Mouse (Mus musculus): ENCODE measurements around the gene Herc3.
"Not testable (repeated sequence)": the region's sequence is repeated elsewhere in the genome, so short reads cannot be mapped to it uniquely, and the experiment has no call there.

Herc3 gene

DNA sequence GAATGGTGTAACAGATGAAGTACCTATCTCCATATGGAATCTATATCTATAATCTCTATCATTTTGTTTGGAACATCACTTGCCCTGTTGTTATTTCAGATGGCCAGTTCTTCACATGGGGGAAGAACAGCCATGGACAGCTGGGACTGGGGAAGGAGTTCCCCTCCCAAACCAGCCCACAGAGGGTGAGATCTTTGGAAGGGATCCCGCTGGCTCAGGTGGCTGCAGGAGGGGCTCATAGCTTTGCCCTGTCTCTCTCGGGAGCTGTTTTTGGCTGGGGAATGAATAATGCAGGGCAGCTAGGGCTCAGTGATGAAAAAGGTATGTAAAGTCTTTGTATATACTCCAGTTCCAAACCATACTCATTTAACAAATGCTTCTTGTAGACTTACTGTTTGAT lies 25.2 kb downstream of the Herc3 start:
- DNase-seq (ENCODE audit: low read depth in 2 of 2, low spot score in 2 of 2), result no peak

DNA sequence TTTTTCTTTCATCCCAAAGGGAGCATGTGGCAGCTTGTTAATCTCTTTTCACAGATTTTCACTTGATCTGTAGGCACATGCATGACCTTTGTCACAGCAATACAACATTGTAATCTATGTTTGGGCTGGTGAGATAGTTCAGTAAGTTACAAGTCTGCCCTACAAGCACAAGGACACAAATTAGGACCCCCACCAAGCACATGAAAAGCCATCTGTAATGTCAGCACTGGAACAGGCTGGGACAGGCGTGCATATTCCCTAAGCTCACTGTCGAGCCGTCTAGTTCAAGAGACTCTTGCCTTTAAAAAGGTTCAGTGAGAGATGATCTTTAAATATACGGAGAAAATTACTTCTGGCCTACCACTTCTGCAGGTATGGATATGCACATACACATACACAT lies 28.3 kb downstream of the Herc3 start:
- no peak for DNase-seq (ENCODE audit: low read depth in 2 of 2, low spot score in 2 of 2)

DNA sequence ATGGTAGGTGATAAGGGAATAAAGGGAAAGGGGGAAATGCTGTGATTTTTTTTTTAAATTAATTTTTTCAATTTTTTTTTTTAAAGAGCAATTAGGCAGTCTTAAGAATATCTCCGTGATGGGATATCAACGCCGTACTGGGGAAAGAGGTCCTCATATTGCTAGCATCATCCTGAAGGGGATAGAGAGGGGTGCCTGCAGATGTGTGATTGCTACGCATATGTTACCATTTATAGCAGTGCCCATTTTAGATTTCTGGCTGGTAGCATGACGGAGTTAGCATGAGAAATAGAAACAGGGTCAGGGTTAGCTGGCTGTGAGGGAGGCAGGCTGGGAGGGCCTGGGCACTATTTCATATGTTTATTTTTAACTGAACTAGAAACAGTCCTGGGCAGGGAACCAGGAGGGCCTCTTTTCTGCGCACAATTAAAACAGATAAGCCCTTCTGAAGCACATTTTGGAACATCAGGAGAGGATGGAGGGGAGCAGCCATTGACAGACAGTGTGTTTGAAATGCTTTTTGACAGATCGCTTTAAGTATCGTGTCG lies 31.3 kb downstream of the Herc3 start:
- DNase-seq (ENCODE audit: low read depth in 2 of 2, low spot score in 2 of 2), result no peak

GRCm38 (mm10) chr6:58863631-58864235 lies 32.5 kb downstream of the Herc3 start:
- no peak for DNase-seq (ENCODE audit: low read depth in 2 of 2, low spot score in 2 of 2)

DNA sequence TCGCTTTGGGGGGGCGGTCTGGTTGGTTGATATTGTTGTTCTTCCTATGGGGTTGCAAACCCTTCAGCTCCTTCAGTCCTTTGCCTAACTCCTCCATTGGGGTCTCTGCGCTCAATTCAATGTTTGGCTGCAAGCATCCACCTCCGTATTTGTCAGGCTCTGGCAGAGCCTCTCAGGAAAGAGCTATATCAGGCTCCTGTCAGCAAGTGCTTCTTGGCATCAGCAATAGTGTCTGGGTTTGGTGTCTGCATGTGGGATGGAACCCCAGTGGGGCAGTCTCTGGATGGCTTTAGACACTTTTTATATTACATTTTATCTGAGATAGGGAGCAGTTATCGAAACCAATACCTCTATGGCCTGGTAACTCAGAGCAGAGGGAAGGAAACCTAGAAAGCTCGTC lies 36.6 kb downstream of the Herc3 start:
- DNase-seq (ENCODE audit: low read depth in 2 of 2, low spot score in 2 of 2), result not testable (repeated sequence)

DNA sequence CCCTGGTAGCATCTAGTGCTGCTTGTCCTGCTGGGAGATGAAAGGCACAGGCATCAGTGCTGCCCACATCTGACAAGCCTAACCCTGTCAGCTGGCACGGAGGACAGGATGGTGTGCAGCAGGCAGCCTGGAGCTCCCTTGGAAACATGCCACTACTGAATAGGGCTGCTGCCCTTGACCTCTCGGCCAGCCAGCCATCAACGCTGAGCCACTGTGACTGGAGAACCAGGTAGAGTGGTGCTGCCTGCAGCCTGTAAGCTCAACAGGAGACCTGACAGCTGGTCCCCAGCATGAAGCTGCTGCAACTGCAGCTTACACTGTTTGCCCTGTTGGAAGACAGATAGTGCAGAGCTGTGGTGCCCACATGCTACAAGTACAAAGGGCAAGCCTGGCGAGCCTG lies 48.3 kb downstream of the Herc3 start:
- no peak for DNase-seq (ENCODE audit: low read depth in 2 of 2, low spot score in 2 of 2)

DNA sequence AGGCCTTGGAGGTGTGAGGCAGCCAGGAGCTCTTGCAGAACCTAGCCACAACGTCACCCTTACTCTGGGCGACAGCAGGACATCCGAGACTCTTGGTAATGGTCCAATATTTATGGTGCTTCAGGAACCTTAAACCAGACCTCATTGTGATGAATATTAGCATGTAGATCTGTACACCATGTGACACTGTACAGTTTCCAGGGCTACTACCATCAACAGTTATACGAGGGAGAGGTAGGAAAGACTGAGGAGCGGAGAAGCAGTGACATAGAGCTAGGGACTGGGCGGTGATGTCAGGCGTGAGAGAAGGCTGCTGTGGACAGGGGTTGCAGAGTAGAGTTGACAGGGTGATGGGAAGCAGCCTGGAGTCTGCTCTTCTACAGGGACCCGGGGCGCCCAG lies 48.7 kb downstream of the Herc3 start:
- no peak for DNase-seq (ENCODE audit: low read depth in 2 of 2, low spot score in 2 of 2)

GRCm38 (mm10) chr6:58880861-58881260 lies 49.6 kb downstream of the Herc3 start:
- no peak for DNase-seq (ENCODE audit: low read depth in 2 of 2, low spot score in 2 of 2)

- DNase-seq (ENCODE audit: low read depth in 2 of 2, low spot score in 2 of 2), result no peak
Observed at GRCm38 (mm10) chr6:58881363-58881762, 50.1 kb downstream of the Herc3 start.

DNA sequence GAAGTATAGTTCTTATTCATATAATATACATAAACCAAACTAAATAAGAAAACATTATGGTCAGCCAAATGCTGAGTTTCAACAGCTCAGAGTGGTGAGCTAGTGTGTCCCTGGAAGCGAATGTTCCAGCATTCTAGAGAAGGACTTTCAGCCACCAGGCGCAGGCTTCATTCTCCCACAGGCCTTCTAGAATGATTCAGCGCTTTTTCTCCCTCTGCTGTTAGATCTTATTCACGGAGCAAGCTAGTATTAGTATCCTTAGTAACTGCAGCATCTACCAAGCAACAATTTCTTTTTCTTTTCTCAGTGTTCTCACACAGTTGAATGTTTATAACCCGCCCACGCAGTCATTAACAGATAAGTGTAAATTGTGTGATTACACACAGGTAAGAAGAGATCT lies 51.0 kb downstream of the Herc3 start:
- DNase-seq (ENCODE audit: low read depth in 2 of 2, low spot score in 2 of 2), result no peak

GRCm38 (mm10) chr6:58889917-58890316 lies 58.7 kb downstream of the Herc3 start:
- no peak for DNase-seq (ENCODE audit: low read depth in 2 of 2, low spot score in 2 of 2)

DNA sequence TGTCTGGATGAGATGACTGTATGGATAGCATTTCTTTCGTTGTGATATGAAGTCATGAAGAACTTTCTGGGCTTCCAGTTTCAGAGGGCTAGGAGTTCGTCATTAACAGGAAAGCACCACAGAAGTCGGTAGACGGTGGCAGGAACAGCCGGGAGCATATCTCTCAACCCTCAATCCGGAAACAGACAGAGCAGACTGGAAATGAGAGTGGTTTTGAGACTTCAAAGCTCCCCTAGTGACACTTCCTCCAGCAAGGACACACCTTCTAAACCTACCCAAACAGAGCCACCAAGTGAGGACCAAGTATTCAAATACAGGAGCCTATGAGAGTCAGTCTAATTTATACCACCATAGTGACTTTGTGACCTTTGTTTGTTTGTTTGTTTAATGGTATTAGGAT lies 62.0 kb downstream of the Herc3 start:
- peak in 1 of 2 experiments; percentile 13 for DNase-seq (ENCODE audit: low read depth in 2 of 2, low spot score in 2 of 2)

- no peak for DNase-seq (ENCODE audit: low read depth in 2 of 2, low spot score in 2 of 2)
Observed at GRCm38 (mm10) chr6:58894994-58895393, 63.7 kb downstream of the Herc3 start.

DNA sequence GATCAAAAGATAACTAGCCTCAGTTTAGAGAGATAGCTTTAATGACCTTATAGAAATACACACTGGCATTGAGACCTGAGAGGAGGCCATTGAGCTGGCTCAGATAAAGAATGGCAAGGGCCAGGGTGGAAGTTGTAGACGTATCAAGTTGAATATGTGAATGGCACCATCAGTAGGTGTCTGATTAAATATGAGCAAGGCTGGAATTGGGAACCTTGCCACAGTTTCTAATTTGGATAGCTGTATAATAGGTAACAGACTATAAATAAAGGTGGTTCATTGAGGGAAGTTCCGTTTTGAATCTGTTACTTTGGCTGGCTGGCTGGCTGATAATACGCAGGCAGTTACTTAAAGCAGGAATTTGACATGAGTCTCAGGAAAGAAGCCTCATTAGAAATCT lies 65.4 kb downstream of the Herc3 start:
- no peak for DNase-seq (ENCODE audit: low read depth in 2 of 2, low spot score in 2 of 2)

- DNase-seq (ENCODE audit: low read depth in 2 of 2, low spot score in 2 of 2), result no peak
Observed at GRCm38 (mm10) chr6:58899076-58899475, 67.8 kb downstream of the Herc3 start.

- no peak for DNase-seq (ENCODE audit: low read depth in 2 of 2, low spot score in 2 of 2)
Observed at GRCm38 (mm10) chr6:58900536-58900935, 69.3 kb downstream of the Herc3 start.

DNA sequence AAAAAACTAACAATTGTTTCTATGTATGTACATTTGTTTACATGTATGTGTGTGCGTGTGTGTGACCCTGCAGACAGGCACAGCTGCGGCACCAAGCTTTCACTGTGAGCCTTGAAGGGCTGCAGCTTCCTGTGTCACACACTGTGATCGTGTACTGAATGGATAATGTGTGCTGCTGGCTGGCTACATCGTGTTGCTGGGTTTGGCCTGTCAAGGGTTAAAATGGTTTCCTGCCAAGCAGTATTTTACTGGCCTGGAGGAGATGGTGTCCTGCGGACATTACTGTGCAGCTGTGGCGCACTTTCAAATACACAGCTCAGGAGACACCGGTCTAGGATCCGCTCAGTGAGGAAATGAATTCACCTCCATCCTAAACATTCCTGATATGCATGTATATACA lies 71.9 kb downstream of the Herc3 start:
- no peak for DNase-seq (ENCODE audit: low read depth in 2 of 2, low spot score in 2 of 2)

DNA sequence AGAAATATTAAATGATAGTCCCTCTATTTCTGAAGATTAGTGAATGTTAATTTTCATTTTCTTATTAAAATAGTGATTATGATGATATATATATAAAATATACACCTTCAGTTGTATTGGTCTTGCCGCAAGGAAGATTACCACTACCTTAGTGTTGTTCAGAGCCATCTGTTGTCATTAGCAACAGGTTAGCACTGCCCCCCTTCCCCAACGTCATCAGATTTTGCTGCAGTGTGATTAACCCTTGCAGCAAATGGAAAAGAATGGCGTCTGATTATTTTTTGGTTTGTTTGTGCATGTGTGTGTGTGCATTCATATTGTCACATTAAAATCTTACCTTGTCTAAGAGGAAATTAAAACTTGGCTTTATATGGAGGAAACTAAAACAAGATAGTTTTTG lies 73.3 kb downstream of the Herc3 start:
- no peak for DNase-seq (ENCODE audit: low read depth in 2 of 2, low spot score in 2 of 2)

GRCm38 (mm10) chr6:58906852-58907261 lies 75.6 kb downstream of the Herc3 start, which contains the start of gene Nap1l5:
Nap1l5 (minus strand) TSS chr6:58907076.
- no peak for DNase-seq (ENCODE audit: low read depth in 2 of 2, low spot score in 2 of 2)

DNA sequence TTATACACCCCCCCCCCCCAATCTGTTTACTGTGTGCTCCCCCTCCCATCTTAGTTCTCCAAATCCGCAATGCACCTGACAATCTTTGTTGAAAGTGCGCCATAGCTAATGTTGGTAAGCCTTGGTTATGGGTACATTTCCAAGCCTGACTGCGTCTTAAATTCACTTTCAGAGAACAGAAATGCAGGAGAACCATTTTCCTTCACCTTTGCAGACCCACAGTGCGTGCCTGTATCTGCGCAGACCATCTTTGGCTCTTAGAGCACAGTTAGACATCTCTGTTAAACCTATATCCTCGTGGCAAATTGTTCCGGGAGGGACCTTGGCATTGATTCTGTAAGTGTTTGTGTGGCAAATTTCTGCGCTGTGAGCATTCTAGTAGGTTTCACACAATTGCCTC lies 76.1 kb downstream of the Herc3 start:
- DNase-seq (ENCODE audit: low read depth in 2 of 2, low spot score in 2 of 2), result no peak

GRCm38 (mm10) chr6:58907791-58908190 lies 76.5 kb downstream of the Herc3 start:
- DNase-seq (ENCODE audit: low read depth in 2 of 2, low spot score in 2 of 2), result no peak

DNA sequence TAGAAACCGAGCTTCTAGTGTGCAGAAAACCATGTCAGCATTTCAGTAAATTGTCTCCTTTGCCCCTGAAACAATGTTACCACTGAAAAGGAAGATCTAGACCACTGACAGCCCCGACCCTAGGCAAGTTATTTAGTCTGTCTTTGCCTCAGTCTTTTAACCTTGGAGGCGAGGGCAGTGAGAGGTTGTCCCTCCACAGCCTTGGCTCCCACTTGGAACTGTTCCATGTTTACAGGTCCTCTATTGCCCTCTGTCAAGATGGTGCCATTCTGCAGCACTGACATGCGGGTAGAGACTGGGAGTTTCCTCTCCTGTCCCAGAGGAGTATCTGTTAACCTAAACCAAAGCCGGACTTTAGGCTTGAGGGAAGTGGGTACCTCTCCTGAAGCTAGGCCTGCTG lies 81.6 kb downstream of the Herc3 start:
- no peak for DNase-seq (ENCODE audit: low read depth in 2 of 2, low spot score in 2 of 2)

DNA sequence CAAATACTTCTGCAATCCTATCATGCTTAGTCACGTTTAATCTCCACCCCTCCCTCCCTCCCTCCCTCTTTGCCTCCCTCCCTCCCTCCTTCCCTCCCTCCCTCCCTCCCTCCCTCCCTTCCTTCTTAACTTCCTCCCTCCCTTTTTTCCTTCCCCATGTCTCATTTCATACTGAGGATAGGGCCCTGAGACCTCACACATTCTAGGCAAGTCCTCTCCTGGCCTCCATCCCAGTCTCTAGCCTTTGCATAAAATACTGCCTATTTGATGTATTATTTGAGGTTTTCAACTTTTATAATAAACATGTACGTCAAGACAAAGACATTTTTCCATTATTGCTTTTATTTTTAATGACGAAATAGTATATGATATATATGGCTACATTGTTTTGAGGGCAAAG lies 82.3 kb downstream of the Herc3 start:
- no peak for DNase-seq (ENCODE audit: low read depth in 2 of 2, low spot score in 2 of 2)
